Mouse (Mus musculus) heart, postnatal 25 days (tissue): Measurements from ENCODE around the gene Zmym6. TPM values are rescaled to one million over a fixed set of nuclear protein-coding genes. Genes with fewer than 3 reads are reported as not detected.

Experiments used
- DNase-seq: peaks from one replicate; pipeline ENCODE4 v3.0.0; 2022; ENCODE audit warnings: low spot score
- intact Hi-C: fragments of 180-260 bp; cut with DNase I; formaldehyde crosslinking; loops from one replicate; pipeline ENCODE4 v1.15.1; 2025
- total RNA-seq, 2 experiments: library from RNA; stranded (reverse); gene quantifications; 2 replicates each; pipeline ENCODE4 v1.2.3; 2021

Zmym6 gene
- total RNA-seq, 2 experiments from 2014 or later: 8.9 to 12.4 TPM

DNA sequence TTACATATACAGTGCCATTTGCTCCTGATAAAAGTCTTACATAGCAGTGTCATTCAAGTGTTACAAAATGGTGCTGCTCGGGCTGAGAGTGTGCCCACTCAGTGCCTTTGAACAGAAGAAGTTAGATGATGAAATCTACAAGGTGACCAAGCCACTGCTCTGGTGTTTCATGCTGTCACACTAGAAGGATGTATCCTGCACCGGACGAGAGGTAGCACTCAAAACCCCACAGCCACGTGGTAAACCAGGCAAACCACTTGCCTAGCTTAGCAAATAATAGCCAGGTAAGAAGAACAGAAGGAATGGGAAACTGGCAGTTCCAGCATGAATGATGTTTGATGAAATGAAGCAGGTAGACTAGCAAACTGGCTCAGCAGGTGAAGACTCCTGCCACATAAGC, 33.4 kb downstream of the Zmym6 start:
- intact Hi-C loops: no loop called here
- DNase-seq: no peak

DNA sequence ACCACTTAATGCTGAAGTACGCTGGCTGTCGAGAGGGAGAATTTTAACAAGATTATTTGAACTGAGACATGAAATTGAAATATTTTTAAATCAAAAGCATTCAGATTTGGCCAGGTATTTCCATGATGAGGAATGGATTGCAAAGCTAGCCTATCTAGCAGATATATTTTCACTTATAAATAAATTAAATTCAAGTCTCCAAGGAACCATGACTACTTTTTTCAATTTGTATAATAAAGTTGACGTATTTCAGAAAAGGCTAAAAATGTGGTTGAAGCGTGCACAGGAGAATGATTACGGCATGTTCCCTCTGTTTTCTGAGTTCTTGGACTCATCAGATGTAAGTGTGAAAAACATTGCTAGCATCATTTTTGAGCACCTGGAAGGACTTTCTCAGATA, 46.2 kb downstream of the Zmym6 start, which contains the start of gene Tmem35b:
Gene Tmem35b, plus strand, starts transcription at position 301 of the 400 bp plus-strand sequence.
- DNase-seq: no peak
- intact Hi-C loops: no loop called here

GRCm38 (mm10) chr4:127124331-127124730, 47.1 kb downstream of the Zmym6 start:
- DNase-seq: no peak
- intact Hi-C loops: no loop called here

DNA sequence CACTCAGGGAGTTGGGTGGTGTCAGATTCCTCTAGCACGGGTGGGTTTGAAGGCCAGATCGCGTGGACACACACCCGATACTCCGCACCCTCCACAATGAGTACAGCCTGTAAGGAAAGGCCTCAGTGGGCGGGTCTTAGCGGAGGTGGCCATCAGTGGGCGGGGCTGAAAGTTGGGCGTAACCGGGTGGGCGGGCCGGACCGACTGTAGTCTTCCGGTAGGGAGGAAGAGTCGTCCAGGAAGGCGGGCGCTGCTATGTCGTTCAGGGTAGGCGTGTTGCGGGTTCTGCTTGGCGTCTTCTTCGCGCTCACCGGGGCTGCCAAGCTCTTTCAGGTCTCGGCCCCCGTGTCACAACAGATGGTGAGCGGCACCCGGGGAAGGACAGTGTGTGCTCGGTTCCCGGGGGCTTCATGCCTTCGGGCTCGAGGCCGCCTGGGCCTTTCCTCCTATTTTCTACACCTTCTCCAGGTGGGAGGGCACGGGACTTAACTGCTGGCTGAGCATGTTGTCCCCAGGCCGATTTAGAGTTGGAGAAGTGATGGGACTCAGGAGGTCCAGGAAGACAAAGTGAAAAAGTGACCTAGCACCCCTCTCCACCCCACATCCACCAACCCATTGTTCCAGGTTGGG, 48.8 kb downstream of the Zmym6 start:
- peak; percentile 54 for DNase-seq
- intact Hi-C loops: no loop called here

- DNase-seq: no peak
- intact Hi-C loops: no loop called here
These were observed 57.5 kb downstream of the Zmym6 start for GRCm38 (mm10) chr4:127134687-127135086.

GRCm38 (mm10) chr4:127137591-127137990, 60.4 kb downstream of the Zmym6 start:
- DNase-seq: no peak
- intact Hi-C loops: no loop called here

DNA sequence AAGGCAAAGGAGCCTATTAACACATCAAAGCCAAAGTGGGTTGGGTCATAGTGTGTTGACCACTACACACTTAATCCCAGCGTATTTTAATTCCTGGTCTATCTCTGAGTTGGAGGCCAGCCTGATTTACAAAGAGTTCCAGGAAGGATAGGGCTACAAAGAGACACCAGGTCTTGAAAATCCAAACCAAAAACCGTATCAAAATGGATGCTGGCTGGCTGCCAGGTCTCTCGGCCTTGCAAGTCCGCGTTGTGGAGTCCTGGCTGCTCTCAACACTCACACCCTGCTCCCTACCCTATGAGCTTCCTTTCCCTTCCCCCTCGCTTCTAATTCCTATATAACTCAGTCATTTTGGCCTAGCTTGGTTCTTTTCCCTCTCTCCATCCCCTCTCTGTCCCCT, 61.3 kb downstream of the Zmym6 start:
- intact Hi-C loops: no loop called here
- DNase-seq: no peak

DNA sequence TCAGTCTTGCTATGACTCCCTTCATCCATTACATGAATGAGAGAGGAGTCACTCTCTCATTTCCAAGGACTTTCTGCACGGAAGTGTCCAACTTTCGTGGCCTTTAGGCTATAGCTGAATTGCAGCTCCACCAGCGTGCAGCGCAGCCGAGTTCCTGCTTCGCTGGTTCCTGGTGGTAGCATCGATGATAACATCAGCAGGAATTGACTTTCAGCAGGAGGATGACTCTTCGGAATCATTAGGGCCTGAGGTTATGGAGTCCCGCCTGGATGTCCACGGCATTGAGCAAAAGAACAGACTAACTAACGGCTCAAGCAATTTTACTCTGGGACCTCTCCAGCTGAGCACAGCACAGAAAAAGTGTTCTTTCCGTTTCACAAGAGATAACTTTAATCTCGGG, 72.8 kb downstream of the Zmym6 start:
- DNase-seq: no peak
- intact Hi-C loops: no loop called here

GRCm38 (mm10) chr4:127153345-127153744, 76.2 kb downstream of the Zmym6 start:
- no peak for DNase-seq
- intact Hi-C loops: no loop called here

- intact Hi-C loops: no loop called here
- DNase-seq: no peak
These were observed 78.6 kb downstream of the Zmym6 start for GRCm38 (mm10) chr4:127155757-127156156.

DNA sequence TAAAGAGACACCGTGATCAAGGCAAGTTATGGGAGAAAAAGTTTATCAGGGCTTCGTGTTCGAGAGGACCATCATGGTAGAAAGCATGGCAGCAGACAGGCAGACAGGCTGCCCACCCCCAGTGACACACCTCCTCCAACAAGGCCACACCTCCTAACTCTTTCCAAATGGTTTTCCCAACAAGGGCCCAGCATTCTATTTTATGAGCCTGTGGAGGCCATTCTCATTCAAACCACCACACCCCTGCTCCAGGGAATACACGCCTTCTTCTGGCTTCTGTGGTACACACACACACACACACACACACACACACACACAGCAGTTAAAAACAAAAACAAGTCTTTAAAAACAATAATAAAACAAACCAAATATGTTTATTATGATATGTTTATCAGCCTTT, 80.6 kb downstream of the Zmym6 start:
- DNase-seq: no peak
- intact Hi-C loops: no loop called here

DNA sequence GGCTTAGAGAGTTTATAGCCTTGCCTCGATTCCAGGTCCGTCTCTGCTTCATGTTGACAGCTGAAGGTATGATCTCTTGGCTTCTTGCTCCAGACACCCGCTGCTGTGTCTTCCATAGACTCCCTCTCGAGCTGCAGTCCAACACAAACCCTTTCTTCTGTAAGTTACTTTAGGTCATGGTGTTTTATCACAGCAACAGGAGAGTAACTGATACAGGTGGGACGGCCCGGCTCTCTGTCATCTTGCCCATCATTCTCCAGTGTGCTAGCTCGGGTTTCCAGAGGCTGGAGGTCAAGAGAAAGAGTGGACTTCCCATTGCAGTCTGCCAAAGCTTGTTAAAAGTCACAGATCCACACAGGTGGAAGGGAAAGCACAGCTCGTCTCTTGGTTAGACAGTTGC, 86.7 kb downstream of the Zmym6 start:
- intact Hi-C loops: no loop called here
- DNase-seq: no peak

DNA sequence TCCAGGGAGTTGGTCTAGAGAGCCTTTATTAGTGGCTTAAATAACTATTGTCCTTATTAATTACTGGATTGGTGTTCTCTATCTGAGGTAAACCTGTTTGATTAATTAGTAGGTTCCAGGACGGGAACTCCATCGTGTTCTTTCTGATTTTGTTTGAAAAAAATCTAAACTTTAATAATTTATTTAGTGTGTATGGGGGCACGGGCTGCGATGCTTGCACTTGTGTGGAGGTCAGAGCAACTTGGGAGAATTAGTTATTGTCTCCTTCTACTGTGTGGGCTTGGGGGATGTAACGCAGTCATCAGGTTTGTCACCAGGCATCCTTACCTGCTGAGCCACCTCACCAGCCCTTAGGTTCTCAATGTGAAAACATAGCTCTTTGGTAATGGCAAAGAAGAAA, 89.9 kb downstream of the Zmym6 start:
- intact Hi-C loops: no loop called here

GRCm38 (mm10) chr4:127167731-127168130, 90.5 kb downstream of the Zmym6 start:
- DNase-seq: no peak
- intact Hi-C loops: no loop called here

More for the DNA sequence above, 89.9 kb downstream of the Zmym6 start:
- no peak for DNase-seq

- intact Hi-C loops: no loop called here
- no peak for DNase-seq
These were observed 91.2 kb downstream of the Zmym6 start for GRCm38 (mm10) chr4:127168211-127168913.

DNA sequence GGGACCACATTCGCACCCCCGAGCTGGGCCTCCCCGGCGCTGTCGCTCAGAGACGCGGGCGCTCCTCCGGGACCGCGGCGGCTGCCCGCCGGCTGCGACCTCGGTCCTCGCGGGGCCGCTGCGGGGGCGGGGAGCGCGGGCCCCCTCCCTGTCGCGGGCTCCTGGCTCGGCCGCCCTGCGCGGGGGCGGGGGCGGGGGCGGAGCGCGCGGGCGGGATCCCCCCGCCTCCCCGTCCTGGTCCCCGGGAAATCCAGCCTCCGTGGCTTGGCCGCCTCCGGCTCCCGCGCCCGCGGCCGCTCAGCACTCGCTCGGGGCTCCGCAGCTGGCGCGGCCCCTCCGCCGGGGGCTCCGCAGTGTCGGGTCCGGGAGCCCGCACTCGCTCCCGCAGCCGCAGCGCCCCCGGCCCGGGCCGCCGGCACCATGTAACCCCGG, 91.7 kb downstream of the Zmym6 start, which contains the start of gene Dlgap3:
Gene Dlgap3, plus strand, starts transcription at position 291 of the 432 bp plus-strand sequence.
- no peak for DNase-seq
- intact Hi-C loops: no loop called here

DNA sequence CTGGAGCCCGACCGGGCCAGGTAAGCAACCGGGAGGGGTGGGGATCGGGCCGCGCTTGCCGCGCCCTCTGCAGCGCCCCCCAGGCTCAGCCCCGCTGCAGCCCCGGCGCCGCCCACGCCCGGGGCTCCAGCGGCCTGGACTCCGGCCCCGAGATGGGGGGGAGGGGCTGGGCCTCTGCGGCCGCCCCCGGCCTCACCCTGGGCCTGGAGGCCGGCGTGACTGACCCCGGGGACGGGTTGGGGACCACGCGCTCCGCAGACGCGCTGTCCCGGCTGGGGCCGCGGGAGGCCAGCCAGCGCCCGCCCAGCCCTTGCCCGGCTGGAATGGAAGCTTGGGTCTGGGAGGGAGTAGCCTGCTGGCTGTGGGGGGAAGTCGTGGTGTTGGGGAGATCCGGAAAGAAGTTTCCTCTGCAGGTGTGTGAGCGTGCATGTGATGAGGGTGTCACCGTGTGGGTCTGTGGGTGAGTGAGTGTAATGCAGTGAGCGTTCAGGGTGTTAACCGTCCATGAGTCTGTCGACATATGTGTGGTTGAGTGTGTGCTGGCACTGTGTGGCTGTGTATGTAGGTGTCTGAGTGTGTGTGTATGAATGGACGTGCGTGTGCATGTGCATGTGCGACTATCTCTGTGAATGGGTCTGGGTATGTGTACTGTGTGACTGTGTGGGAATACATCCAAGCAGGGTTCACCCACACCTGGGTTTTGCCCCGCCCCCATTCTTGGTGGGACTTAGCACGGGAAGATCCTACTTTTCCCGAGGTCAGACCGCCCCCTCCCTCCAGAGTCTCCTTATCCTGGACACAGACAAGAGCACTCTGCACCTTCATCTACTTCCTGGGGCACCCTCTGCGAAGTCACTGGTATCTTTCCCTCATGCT, 92.4 kb downstream of the Zmym6 start:
- intact Hi-C loops: no loop called here
- no peak for DNase-seq

DNA sequence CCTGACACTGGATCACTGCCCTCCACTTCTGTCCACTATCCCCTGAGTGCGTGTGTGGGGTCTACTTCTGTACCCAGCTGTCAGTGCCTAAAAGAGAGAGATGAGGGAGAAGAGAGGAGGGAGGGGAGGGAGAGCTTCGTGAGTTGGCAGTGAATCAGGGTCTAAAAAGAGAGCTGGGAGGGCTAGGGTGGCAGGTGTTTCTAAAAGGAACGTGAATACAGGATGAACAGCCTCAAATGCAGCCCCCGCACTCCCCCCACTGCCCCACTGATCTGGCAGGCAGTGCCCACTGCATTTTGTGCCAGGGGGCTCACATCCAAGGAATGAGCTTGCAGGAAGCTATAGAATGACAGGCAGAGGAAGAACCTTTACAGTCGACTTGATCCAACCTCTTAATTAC, 93.7 kb downstream of the Zmym6 start:
- intact Hi-C loops: no loop called here
- no peak for DNase-seq

DNA sequence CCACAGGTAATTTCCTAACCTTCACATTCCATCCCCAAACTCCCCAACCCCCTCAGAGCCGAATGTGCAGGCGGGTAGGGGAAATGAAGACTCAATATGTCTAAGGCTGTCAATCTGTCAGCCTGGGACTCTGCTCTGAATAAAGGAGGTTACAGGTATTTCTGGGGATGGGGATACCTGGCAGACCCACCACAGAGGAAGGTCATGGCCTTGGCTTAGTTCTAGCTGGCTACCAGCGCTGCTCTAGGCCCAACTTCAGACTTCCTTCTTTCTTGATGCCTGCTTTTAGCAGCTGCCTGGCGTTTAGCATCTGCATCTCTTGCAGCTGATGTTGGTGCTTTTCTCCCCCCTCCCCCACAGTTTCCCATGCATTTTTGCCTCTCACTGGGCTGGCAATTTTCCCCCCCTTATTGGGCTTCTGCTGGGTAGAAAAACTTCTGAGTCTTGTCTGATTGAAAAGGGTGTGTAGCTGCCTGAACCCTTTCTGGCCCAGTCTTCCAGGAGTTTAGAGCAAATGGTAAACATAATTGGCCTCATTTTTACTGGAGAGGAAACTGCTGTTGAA, 94.2 kb downstream of the Zmym6 start:
- no peak for DNase-seq
- intact Hi-C loops: no loop called here

GRCm38 (mm10) chr4:127172119-127172518, 94.9 kb downstream of the Zmym6 start:
- no peak for DNase-seq
- intact Hi-C loops: no loop called here
